Comparison of ENCODE assay signal across 11 mouse cellular contexts in genomic region chr9:47126236-47126635, GRCm38 (mm10).
DNase-seq lines count a peak whose midpoint lies in the region; ATAC-seq and TF ChIP-seq lines count a peak whose summit lies in the region.
"Had no signal": no experiment of that assay in that cellular context is flagged by ENCODE, and none has a peak within 500 bp of the region (broad histone marks: within the 10 kb centered on the region; RNA-seq: fewer than 3 reads in every experiment).

No protein-coding gene starts in this region.

- no peaks in the 10 kb centered on the region for H3K27me3 ChIP-seq in kidney, postnatal 0 days (ENCODE audit: insufficient read depth, low read length)
- H3K27me3 ChIP-seq in kidney, embryonic 14.5 days (ENCODE audit: control insufficient read depth, insufficient read depth, low read length): 0 out of 2 replicates have a peak, but pooled peaks cover 3% of the 10 kb centered on the region
- peaks cover 12% of the 10 kb centered on the region for H3K27me3 ChIP-seq in Patski
- H3K27me3 ChIP-seq in lung, postnatal 0 days (replicated peaks; ENCODE audit: insufficient read depth, low read length): no peaks in the 10 kb centered on the region
- H3K27me3 ChIP-seq: hindbrain, embryonic 12.5 days had no signal

- H3K27ac ChIP-seq in kidney, postnatal 0 days: no peak overlapping the region
- H3K27ac ChIP-seq in kidney, embryonic 14.5 days (ENCODE audit: low read depth, low read length): no peak overlapping the region
- no peak overlapping the region for H3K27ac ChIP-seq in lung, postnatal 0 days (ENCODE audit: low read length)
- H3K27ac ChIP-seq: hindbrain, embryonic 12.5 days; limb, embryonic 12.5 days had no signal

- in situ Hi-C loops in Patski (cut with MboI; ENCODE audit: low pct_unique_long_range_greater_than_20kb): loop anchor here (5.0 to 10.0 kb wide), 2 partner anchors 399 to 576 kb away; no protein-coding TSS in a partner anchor

- CTCF ChIA-PET in Patski (lab: Charles Lee): interaction anchor here (1.4 to 1.6 kb wide), 2 partner anchors 9 to 579 kb away, joined by 3 to 5 read pairs; no protein-coding TSS in a partner anchor

- no peak for ATAC-seq in kidney, postnatal 0 days (replicated peaks; ENCODE audit: low FRiP score, low read depth)
- ATAC-seq in kidney, embryonic 14.5 days (ENCODE audit: low FRiP score, low TSS enrichment): no peak
- ATAC-seq in Patski: no peak
- ATAC-seq in lung, postnatal 0 days: no peak
- ATAC-seq: forebrain, embryonic 14.5 days had no signal

- 64% methylated on average over 2 of the region's 2 CpGs for WGBS in kidney, postnatal 0 days
- 68% methylated on average over 2 of the region's 2 CpGs for WGBS in kidney, embryonic 14.5 days
- 60% methylated on average over 2 of the region's 2 CpGs for WGBS in lung, postnatal 0 days

- H3K4me3 ChIP-seq in kidney, postnatal 0 days (replicated peaks; ENCODE audit: low read depth, low read length): no peak overlapping the region
- H3K4me3 ChIP-seq in kidney, embryonic 14.5 days (ENCODE audit: low read length): no peak overlapping the region
- H3K4me3 ChIP-seq in lung, postnatal 0 days (ENCODE audit: low read depth, low read length): no peak overlapping the region
- H3K4me3 ChIP-seq: hindbrain, embryonic 12.5 days; limb, embryonic 12.5 days had no signal

- H3K9me3 ChIP-seq in kidney, postnatal 0 days (replicated peaks; ENCODE audit: low read length): no peaks in the 10 kb centered on the region
- H3K9me3 ChIP-seq in kidney, embryonic 14.5 days (ENCODE audit: control insufficient read depth, low read length): no peaks in the 10 kb centered on the region
- no peaks in the 10 kb centered on the region for H3K9me3 ChIP-seq in lung, postnatal 0 days (ENCODE audit: low read length)
- H3K9me3 ChIP-seq: hindbrain, embryonic 12.5 days; limb, embryonic 12.5 days had no signal

- TF ChIP-seq EP300 in lung, postnatal 0 days (IDR thresholded peaks at IDR 0.05): no peak

- no peaks in the 10 kb centered on the region for H3K4me1 ChIP-seq in kidney, postnatal 0 days (replicated peaks; ENCODE audit: insufficient read depth, low read length)
- no peaks in the 10 kb centered on the region for H3K4me1 ChIP-seq in kidney, embryonic 14.5 days (ENCODE audit: control insufficient read depth, insufficient read depth, low read length)
- H3K4me1 ChIP-seq in lung, postnatal 0 days (ENCODE audit: insufficient read depth, low read depth, low read length): no peaks in the 10 kb centered on the region
- H3K4me1 ChIP-seq: hindbrain, embryonic 12.5 days; limb, embryonic 12.5 days had no signal

- H3K9ac ChIP-seq in kidney, postnatal 0 days (ENCODE audit: low read depth, low read length): no peak overlapping the region
- H3K9ac ChIP-seq in kidney, embryonic 14.5 days (ENCODE audit: low read depth, low read length): no peak overlapping the region
- H3K9ac ChIP-seq in lung, postnatal 0 days (replicated peaks; ENCODE audit: low read depth): no peak overlapping the region
- H3K9ac ChIP-seq: hindbrain, embryonic 12.5 days; limb, embryonic 12.5 days had no signal

- TF ChIP-seq CTCF in kidney, postnatal 0 days (IDR thresholded peaks at IDR 0.05; ENCODE audit: low read depth): peak; percentile 66
- TF ChIP-seq CTCF in Patski (IDR thresholded peaks at IDR 0.05): peak; percentile 66
- peak; percentile 71 for TF ChIP-seq CTCF in lung, postnatal 0 days (IDR thresholded peaks at IDR 0.05)

- POLR2A ChIA-PET in Patski (lab: Charles Lee): no interaction called here

- no peak overlapping the region for H3K4me2 ChIP-seq in kidney, postnatal 0 days (ENCODE audit: low read length)
- H3K4me2 ChIP-seq in kidney, embryonic 14.5 days (replicated peaks; ENCODE audit: low read depth, low read length): no peak overlapping the region
- no peak overlapping the region for H3K4me2 ChIP-seq in lung, postnatal 0 days (replicated peaks; ENCODE audit: low read depth, low read length)
- H3K4me2 ChIP-seq: hindbrain, embryonic 12.5 days; limb, embryonic 12.5 days had no signal

- DNase-seq in kidney, postnatal 0 days (ENCODE audit: low spot score): peak; percentile 14
- DNase-seq in Patski (ENCODE audit: low read depth, low spot score): peak; percentile 3
- peak; percentile 52 to 76 for DNase-seq in cerebellum, postnatal 14 days
- DNase-seq in lung, postnatal 0 days (ENCODE audit: low spot score): peak; percentile 25
- no peak for DNase-seq in urinary bladder, postnatal 4 days (ENCODE audit: low spot score in 2 of 2)
- DNase-seq in right cerebral cortex, postnatal 36 days (ENCODE audit: low spot score in 2 of 2): no peak
- DNase-seq: thymus, postnatal 36 days had no signal

- no peaks in the 10 kb centered on the region for H3K36me3 ChIP-seq in kidney, postnatal 0 days (ENCODE audit: insufficient read depth, low read length)
- no peaks in the 10 kb centered on the region for H3K36me3 ChIP-seq in kidney, embryonic 14.5 days (ENCODE audit: control insufficient read depth, insufficient read depth, low read length)
- H3K36me3 ChIP-seq in lung, postnatal 0 days (ENCODE audit: insufficient read depth, low read length): no peaks in the 10 kb centered on the region
- H3K36me3 ChIP-seq: hindbrain, embryonic 12.5 days; limb, embryonic 12.5 days had no signal

Comparison
In these comparisons a context has a peak if more than half of its experiments do, and no peak if none do; other contexts are left out.
1. DNase-seq: peak in kidney, postnatal 0 days (single experiment), Patski (single experiment), cerebellum, postnatal 14 days (2 of 2) and lung, postnatal 0 days (single experiment); none in urinary bladder, postnatal 4 days (0 of 2) and right cerebral cortex, postnatal 36 days (0 of 2).
2. Peak in every context shown above with its lines, with median percentiles within 50 percentile points of each other: CTCF ChIP-seq.